Mouse (Mus musculus) v-Abl transformed pro-B cells (cell line): ENCODE data around the gene Mknk2.

Experiments
- in situ Hi-C, 2 experiments: fragments of 400-800 bp; cut with MboI; formaldehyde crosslinking; loops; one replicate each; pipeline ENCODE4 v1.15.1; 2025; ENCODE audit not compliant: unreplicated experiment in 2 of 2

Mknk2 gene

GRCm38 (mm10) chr10:80677942-80678436, at the start of gene Mknk2:
Gene Mknk2, minus strand, starts transcription at chr10:80678112.
- in situ Hi-C loops, result loop anchor here (25.0 kb wide), 2 partner anchors 241 to 516 kb away; partner anchors contain the start of genes 1600002K03Rik (in 1 of the 2), Cirbp (in 1 of the 2) and Tcf3 (in 1 of the 2)

GRCm38 (mm10) chr10:80717281-80717680, 39.4 kb upstream of the Mknk2 start:
- in situ Hi-C loops, result no loop called here

GRCm38 (mm10) chr10:80710834-80711233, 32.9 kb upstream of the Mknk2 start:
- in situ Hi-C loops, result no loop called here

- in situ Hi-C loops, result no loop called here
Observed at GRCm38 (mm10) chr10:80705479-80705878, 27.6 kb upstream of the Mknk2 start.

- in situ Hi-C loops, result no loop called here
Observed at GRCm38 (mm10) chr10:80705033-80705432, 27.1 kb upstream of the Mknk2 start.

GRCm38 (mm10) chr10:80704418-80704817, 26.5 kb upstream of the Mknk2 start:
- in situ Hi-C loops, result no loop called here

- in situ Hi-C loops, result no loop called here
Observed at GRCm38 (mm10) chr10:80703643-80704042, 25.7 kb upstream of the Mknk2 start.

GRCm38 (mm10) chr10:80702536-80703390, 24.9 kb upstream of the Mknk2 start:
- in situ Hi-C loops, result no loop called here

- in situ Hi-C loops, result no loop called here
Observed at GRCm38 (mm10) chr10:80701721-80702535, 24.0 kb upstream of the Mknk2 start, which contains the start of the genes Mob3a and Izumo4. Gene Mob3a, minus strand, starts transcription at chr10:80701977. Gene Izumo4, plus strand, starts transcription at chr10:80702184.

GRCm38 (mm10) chr10:80700732-80701131, 22.8 kb upstream of the Mknk2 start:
- in situ Hi-C loops, result no loop called here

- in situ Hi-C loops, result no loop called here
Observed at GRCm38 (mm10) chr10:80700038-80700504, 22.2 kb upstream of the Mknk2 start.

GRCm38 (mm10) chr10:80698605-80699004, 20.7 kb upstream of the Mknk2 start:
- in situ Hi-C loops, result loop anchor here (25.0 kb wide), 2 partner anchors 261 to 536 kb away; partner anchors contain the start of genes 1600002K03Rik (in 1 of the 2), Cirbp (in 1 of the 2) and Tcf3 (in 1 of the 2)

GRCm38 (mm10) chr10:80697812-80698211, 19.9 kb upstream of the Mknk2 start:
- in situ Hi-C loops, result loop anchor here (25.0 kb wide), 2 partner anchors 261 to 536 kb away; partner anchors contain the start of genes 1600002K03Rik (in 1 of the 2), Cirbp (in 1 of the 2) and Tcf3 (in 1 of the 2)

GRCm38 (mm10) chr10:80697393-80697787, 19.5 kb upstream of the Mknk2 start:
- in situ Hi-C loops, result loop anchor here (25.0 kb wide), 2 partner anchors 260 to 535 kb away; partner anchors contain the start of genes 1600002K03Rik (in 1 of the 2), Cirbp (in 1 of the 2) and Tcf3 (in 1 of the 2)

- in situ Hi-C loops, result loop anchor here (25.0 kb wide), 2 partner anchors 259 to 534 kb away; partner anchors contain the start of genes 1600002K03Rik (in 1 of the 2), Cirbp (in 1 of the 2) and Tcf3 (in 1 of the 2)
Observed at GRCm38 (mm10) chr10:80696502-80697392, 18.8 kb upstream of the Mknk2 start.

GRCm38 (mm10) chr10:80695801-80696501, 18.0 kb upstream of the Mknk2 start:
- in situ Hi-C loops, result loop anchor here (25.0 kb wide), 2 partner anchors 259 to 534 kb away; partner anchors contain the start of genes 1600002K03Rik (in 1 of the 2), Cirbp (in 1 of the 2) and Tcf3 (in 1 of the 2)

- in situ Hi-C loops, result loop anchor here (25.0 kb wide), 2 partner anchors 258 to 533 kb away; partner anchors contain the start of genes 1600002K03Rik (in 1 of the 2), Cirbp (in 1 of the 2) and Tcf3 (in 1 of the 2)
Observed at GRCm38 (mm10) chr10:80695186-80695585, 17.3 kb upstream of the Mknk2 start.
